Mouse (Mus musculus) cortical plate, adult 2 months (tissue): ENCODE results near the gene Masp2.

Experiments used
- CTCF ChIP-seq: fragments of 200-500 bp; IDR thresholded peaks from 2 replicates; pipeline ENCODE4 v1.5.1; 2011; ENCODE audit warnings: mild to moderate bottlenecking, control low read depth, low read length; ENCODE audit not compliant: insufficient read depth; ENCODE audit errors: extremely low read depth
- POLR2A ChIP-seq: fragments of 200-500 bp; IDR thresholded peaks from 2 replicates; pipeline ENCODE4 v1.6.1; 2011; ENCODE audit warnings: mild to moderate bottlenecking, low read length, control low read depth; ENCODE audit not compliant: insufficient read depth; ENCODE audit errors: extremely low read depth

DNA sequence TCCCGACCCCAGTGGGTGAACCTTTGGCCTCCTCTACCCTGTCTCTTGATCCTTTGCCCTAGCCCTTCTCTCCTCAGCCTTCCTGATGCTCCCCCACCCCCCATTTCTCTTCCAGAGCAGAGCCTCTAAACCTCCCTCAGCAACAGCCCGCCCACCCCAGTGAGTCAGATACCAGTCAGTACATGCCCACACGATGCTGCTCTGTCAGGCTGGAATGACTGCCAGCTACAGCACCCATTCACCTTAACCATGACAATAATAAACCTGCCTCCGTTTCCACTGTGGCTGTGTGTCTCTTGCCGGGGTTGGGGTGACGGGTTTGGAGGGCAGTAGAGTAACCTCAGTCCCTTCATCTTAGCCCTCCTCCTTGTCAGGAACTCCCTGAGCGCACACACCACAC is 1.8 kb downstream of the Masp2 start:
- TF ChIP-seq CTCF (no peak), POLR2A (0 out of 2 replicates have a peak, but pooled peaks have one; percentile 15)
